Mouse (Mus musculus) midbrain, postnatal 0 days (tissue): ENCODE measurements at regions not wholly inside any gene's neighbourhood (a gene's known extent, or its start where the extent isn't known, plus 50 kb on each side); places are given as distances from the start of the nearest gene placed in this dataset.
A peak's percentile ranks its signal among the peaks of the same experiment; 100 is the strongest.

Source experiments
- ATAC-seq: fragments of 200-750 bp; cut with Nextera tagmentation; 2 replicates; pipeline ENCODE4 v1.8.0; 2017; ENCODE audit warnings: moderate number of reproducible peaks, mild to moderate bottlenecking, moderate TSS enrichment, moderate library complexity; ENCODE audit not compliant: low FRiP score
- DNase-seq: peaks from one replicate; pipeline ENCODE4 v3.0.0-alpha.2; 2015; ENCODE audit warnings: low spot score
- H3K27ac ChIP-seq: fragments of 300-500 bp; sonication (generic); 2 replicates; pipeline ENCODE4 v1.5.1; 2014; ENCODE audit warnings: low read depth, mild to moderate bottlenecking, low read length, mixed read lengths
- H3K27me3 ChIP-seq: fragments of 300-500 bp; sonication (generic); 2 replicates; pipeline ENCODE4 v1.6.1; 2014; ENCODE audit warnings: low read length, control low read depth, mixed read lengths; ENCODE audit not compliant: insufficient read depth
- H3K36me3 ChIP-seq: fragments of 300-500 bp; sonication (generic); 2 replicates; pipeline ENCODE4 v1.6.1; 2014; ENCODE audit warnings: low read length, control low read depth, mixed read lengths; ENCODE audit not compliant: insufficient read depth
- H3K4me1 ChIP-seq: fragments of 300-500 bp; sonication (generic); 2 replicates; pipeline ENCODE4 v1.6.1; 2014; ENCODE audit warnings: mild to moderate bottlenecking, control low read depth, antibody characterized with exemption, low read length, mixed read lengths; ENCODE audit not compliant: insufficient read depth
- H3K4me2 ChIP-seq: fragments of 300-500 bp; sonication (generic); 2 replicates; pipeline ENCODE4 v1.6.1; 2014; ENCODE audit warnings: low read depth, mild to moderate bottlenecking, low read length, mixed read lengths; ENCODE audit not compliant: poor library complexity, severe bottlenecking
- H3K4me3 ChIP-seq: fragments of 300-500 bp; sonication (generic); 2 replicates; pipeline ENCODE4 v1.5.1; 2014; ENCODE audit warnings: low read depth, mild to moderate bottlenecking, low read length, moderate library complexity
- H3K9ac ChIP-seq: fragments of 300-500 bp; sonication (generic); replicated peaks from 2 replicates; pipeline ENCODE4 v1.6.1; 2014; ENCODE audit warnings: mild to moderate bottlenecking, low read length, moderate library complexity, mixed read lengths; ENCODE audit not compliant: poor library complexity, severe bottlenecking
- H3K9me3 ChIP-seq: fragments of 300-500 bp; sonication (generic); 2 replicates; pipeline ENCODE4 v1.6.1; 2016; ENCODE audit warnings: low read length, control low read depth
- CTCF ChIP-seq: IDR thresholded peaks from 2 replicates; pipeline ENCODE4 v1.5.1; 2016; ENCODE audit warnings: antibody characterized with exemption, mild to moderate bottlenecking
- WGBS: fragments of 180-500 bp; shearing (Covaris S2); extraction: QIAGEN DNeasy Blood & Tissue Kit; methylation state at CpG from one replicate; pipeline ENCODE4 v1.1.7; 2014; 5-methylcytosine and 5-hydroxymethylcytosine counted together

- no peaks in the 10 kb centered on the region for H3K9me3 ChIP-seq
- no peak for TF ChIP-seq CTCF
- H3K4me2 ChIP-seq, result no peak overlapping the region
- H3K27me3 ChIP-seq, result no peaks in the 10 kb centered on the region
- no peaks in the 10 kb centered on the region for H3K4me1 ChIP-seq
- no peak overlapping the region for H3K27ac ChIP-seq
- no peak overlapping the region for H3K4me3 ChIP-seq
- 79% methylated on average over 2 of the region's 2 CpGs for WGBS
- no peak overlapping the region for H3K9ac ChIP-seq
- ATAC-seq (no peak), DNase-seq (no peak)
- no peaks in the 10 kb centered on the region for H3K36me3 ChIP-seq
Measured at GRCm38 (mm10) chr6:14025898-14026297, 154.6 kb upstream of the 2610001J05Rik start.

DNA sequence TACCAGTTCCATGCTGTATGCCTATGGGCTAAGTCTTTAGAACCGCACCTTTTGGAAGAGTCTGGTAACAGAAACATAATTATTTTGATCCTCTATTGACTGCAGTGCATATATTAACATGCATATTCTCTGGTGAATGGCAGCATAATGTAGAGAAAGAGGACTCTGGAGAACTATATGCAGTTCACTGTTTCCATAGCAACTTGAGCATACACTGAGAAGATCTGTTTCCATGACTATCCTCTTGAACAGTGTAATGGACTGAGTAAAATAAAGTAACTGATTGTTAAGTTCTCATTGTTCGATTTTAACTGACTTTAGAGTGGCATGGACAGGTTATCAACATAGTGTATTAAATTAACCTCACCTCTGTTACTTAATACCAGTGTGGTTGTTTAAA, 147.6 kb upstream of the 2610001J05Rik start:
- H3K4me2 ChIP-seq, result no peak overlapping the region
- ATAC-seq (peak; percentile 90), DNase-seq (peak; percentile 35)
- peak overlapping the region; percentile 63 for H3K27ac ChIP-seq
- 31% methylated on average over 2 of the region's 2 CpGs for WGBS
- no peak overlapping the region for H3K4me3 ChIP-seq
- no peaks in the 10 kb centered on the region for H3K4me1 ChIP-seq
- no peaks in the 10 kb centered on the region for H3K36me3 ChIP-seq
- H3K9me3 ChIP-seq, result no peaks in the 10 kb centered on the region
- no peak for TF ChIP-seq CTCF
- H3K9ac ChIP-seq, result no peak overlapping the region
- no peaks in the 10 kb centered on the region for H3K27me3 ChIP-seq

- 92% methylated on average over 10 of the region's 10 CpGs for whole genome bisulfite sequencing
- H3K4me2 ChIP-seq, result no peak overlapping the region
- no peak overlapping the region for H3K9ac ChIP-seq
- no peaks in the 10 kb centered on the region for H3K27me3 ChIP-seq
- H3K36me3 ChIP-seq, result no peaks in the 10 kb centered on the region
- H3K4me3 ChIP-seq, result no peak overlapping the region
- H3K27ac ChIP-seq, result no peak overlapping the region
- DNase-seq, result peak; percentile 74
- H3K9me3 ChIP-seq, result no peaks in the 10 kb centered on the region
- TF ChIP-seq CTCF, result no peak
- no peaks in the 10 kb centered on the region for H3K4me1 ChIP-seq
- ATAC-seq, result peak; percentile 58; the same call in 1 of the 2 replicates
Measured at GRCm38 (mm10) chr6:13982606-13983389, 111.5 kb upstream of the 2610001J05Rik start.

DNA sequence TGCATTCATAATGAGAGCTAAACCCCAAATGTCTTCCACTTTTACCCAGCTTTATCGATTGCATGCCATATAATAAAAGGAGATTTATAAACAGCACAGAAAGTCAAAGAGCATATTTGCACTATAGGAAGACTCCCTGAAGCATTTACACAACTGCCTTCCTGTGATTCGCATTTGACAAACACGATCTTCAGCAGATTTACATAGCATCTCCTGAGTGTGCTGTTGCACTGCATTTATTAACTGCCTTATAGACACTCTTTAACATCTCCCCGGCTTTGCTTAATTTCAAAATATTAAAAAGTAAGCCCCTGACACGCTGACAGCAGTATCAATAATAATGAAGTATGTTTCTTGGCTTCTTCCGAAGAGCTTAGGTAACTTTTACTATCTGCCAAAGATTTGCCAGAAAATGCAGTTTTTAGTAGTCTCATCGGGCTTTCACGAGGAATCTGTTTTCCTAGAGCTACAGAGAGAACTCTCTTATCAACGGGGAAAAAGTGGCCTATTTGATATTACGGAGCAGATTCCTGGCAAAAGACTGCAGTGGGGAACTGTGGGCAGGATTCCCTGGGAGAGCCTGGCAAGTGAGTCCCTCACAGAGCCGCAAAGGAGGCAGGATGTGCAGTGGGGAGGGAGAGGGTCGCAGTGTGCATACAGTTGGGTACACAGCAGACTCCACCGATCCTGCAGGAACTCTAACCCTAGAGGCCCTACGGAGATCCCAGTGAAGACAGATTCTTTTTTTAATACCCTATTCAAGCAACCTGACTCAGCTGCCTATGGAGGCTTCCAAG, 103.6 kb upstream of the 2610001J05Rik start:
- H3K9ac ChIP-seq, result no peak overlapping the region
- no peak for ATAC-seq
- H3K9me3 ChIP-seq, result no peaks in the 10 kb centered on the region
- H3K27ac ChIP-seq, result no peak overlapping the region
- WGBS, result 62% methylated on average over 14 of the region's 14 CpGs
- H3K36me3 ChIP-seq, result no peaks in the 10 kb centered on the region
- TF ChIP-seq CTCF, result no peak
- no peaks in the 10 kb centered on the region for H3K4me1 ChIP-seq
- H3K4me3 ChIP-seq, result no peak overlapping the region
- no peak overlapping the region for H3K4me2 ChIP-seq
- no peaks in the 10 kb centered on the region for H3K27me3 ChIP-seq
- DNase-seq, result no peak

- no peak overlapping the region for H3K4me2 ChIP-seq
- no peak overlapping the region for H3K4me3 ChIP-seq
- H3K27me3 ChIP-seq, result no peaks in the 10 kb centered on the region
- no peak overlapping the region for H3K9ac ChIP-seq
- no peak overlapping the region for H3K27ac ChIP-seq
- no peaks in the 10 kb centered on the region for H3K4me1 ChIP-seq
- H3K36me3 ChIP-seq, result no peaks in the 10 kb centered on the region
- H3K9me3 ChIP-seq, result no peaks in the 10 kb centered on the region
- ATAC-seq, result no peak
- TF ChIP-seq CTCF, result no peak
- no peak for DNase-seq
- WGBS, result 61% methylated on average over 2 of the region's 2 CpGs
Measured at GRCm38 (mm10) chr6:13964471-13964870, 93.2 kb upstream of the 2610001J05Rik start.

- no peak for DNase-seq
- ATAC-seq, result no peak
- Histone ChIP-seq H3K9me3 (no peaks in the 10 kb centered on the region), H3K4me3 (no peak overlapping the region), H3K4me2 (no peak overlapping the region), H3K36me3 (no peaks in the 10 kb centered on the region), H3K4me1 (no peaks in the 10 kb centered on the region), H3K9ac (no peak overlapping the region), H3K27me3 (no peaks in the 10 kb centered on the region), H3K27ac (no peak overlapping the region)
- TF ChIP-seq CTCF, result no peak
- WGBS, result 66% methylated on average over 2 of the region's 2 CpGs
Measured at GRCm38 (mm10) chr6:13964013-13964412, 92.7 kb upstream of the 2610001J05Rik start.
